Mouse (Mus musculus) CH12.LX (cell line): ENCODE measurements at regions not wholly inside any gene's neighbourhood (a gene's known extent, or its start where the extent isn't known, plus 50 kb on each side); places are given as distances from the start of the nearest gene placed in this dataset.

Experiments
- DNase-seq: peaks from one replicate; pipeline ENCODE4 v3.0.0-alpha.2; 2013; ENCODE audit errors: extremely low read depth
- H3K27ac ChIP-seq: 2 replicates; pipeline ENCODE4 v1.5.1; 2012; ENCODE audit warnings: low read depth, mild to moderate bottlenecking, control low read depth, moderate library complexity; ENCODE audit not compliant: insufficient read depth
- H3K27me3 ChIP-seq: replicated peaks from 2 replicates; pipeline ENCODE3; 2012; ENCODE audit warnings: inconsistent platforms
- H3K36me3 ChIP-seq, 2 experiments: replicated peaks in 1 of 2; 2 replicates each; pipeline versions ENCODE3 to v1.6.1; 2012; ENCODE audit warnings: inconsistent platforms in 1 of 2, low read length in 1 of 2, mild to moderate bottlenecking in 1 of 2, mixed read lengths in 1 of 2, moderate library complexity in 1 of 2; ENCODE audit not compliant: control insufficient read depth in 1 of 2, insufficient read depth in 1 of 2
- H3K4me1 ChIP-seq, 2 experiments: 2 replicates each; pipeline ENCODE4 v1.6.1; 2012; ENCODE audit warnings: inconsistent platforms in 1 of 2, moderate library complexity in 1 of 2; ENCODE audit not compliant: insufficient read depth in 2 of 2, control insufficient read depth in 1 of 2
- H3K4me2 ChIP-seq: 2 replicates; pipeline ENCODE4 v1.6.1; 2012; ENCODE audit warnings: low read depth, mild to moderate bottlenecking, control low read depth; ENCODE audit not compliant: poor library complexity, insufficient read depth, severe bottlenecking
- H3K4me3 ChIP-seq, 3 experiments: fragments of 150-350 bp in 1 of 3; sonication (generic) in 1 of 3; replicated peaks in 1 of 3; 2 replicates each; pipeline versions ENCODE3 to v1.5.1; 2011 to 2012; ENCODE audit warnings: low read depth in 2 of 3, low read length in 2 of 3, mild to moderate bottlenecking in 2 of 3, moderate library complexity in 2 of 3, control low read depth in 1 of 3, improper control_type of control experiment in 1 of 3, inconsistent platforms in 1 of 3, mixed read lengths in 1 of 3; ENCODE audit not compliant: poor library complexity in 1 of 3
- H3K79me2 ChIP-seq: replicated peaks from 2 replicates; pipeline ENCODE4 v1.6.1; 2012; ENCODE audit warnings: mild to moderate bottlenecking, moderate library complexity; ENCODE audit not compliant: control insufficient read depth, poor library complexity, insufficient read depth, severe bottlenecking; ENCODE audit errors: extremely low read depth
- H3K9ac ChIP-seq: 2 replicates; pipeline ENCODE4 v1.6.1; 2012; ENCODE audit warnings: low read depth, mild to moderate bottlenecking, control low read depth, moderate library complexity; ENCODE audit not compliant: insufficient read depth
- H3K9me3 ChIP-seq: replicated peaks from 2 replicates; pipeline ENCODE3; 2012; ENCODE audit warnings: low read length, inconsistent platforms, mixed read lengths
- CTCF ChIP-seq, 2 experiments: IDR thresholded peaks in 1 of 2; conservative IDR thresholded peaks in 1 of 2; 2 replicates each; pipeline ENCODE4 v1.5.1; 2011 to 2012; ENCODE audit warnings: low read depth in 2 of 2, low read length in 2 of 2, improper control_type of control experiment in 1 of 2, inconsistent platforms in 1 of 2, mild to moderate bottlenecking in 1 of 2, moderate library complexity in 1 of 2
- ELF1 ChIP-seq: IDR thresholded peaks from 2 replicates; pipeline ENCODE4 v1.6.1; 2014; ENCODE audit warnings: low read depth, mild to moderate bottlenecking, inconsistent platforms, low read length, improper control_type of control experiment
- GABPA ChIP-seq: IDR thresholded peaks from 2 replicates; pipeline ENCODE4 v1.6.1; 2012; ENCODE audit warnings: low read depth, low read length, improper control_type of control experiment, inconsistent platforms; ENCODE audit not compliant: insufficient replicate concordance
- JUND ChIP-seq: conservative IDR thresholded peaks from 2 replicates; pipeline ENCODE4 v1.6.1; 2011; ENCODE audit warnings: low read depth, low read length, improper control_type of control experiment
- MAX ChIP-seq: IDR thresholded peaks from 2 replicates; pipeline ENCODE4 v1.6.1; 2011; ENCODE audit warnings: low read length, improper control_type of control experiment
- MAZ ChIP-seq: IDR thresholded peaks from 2 replicates; pipeline ENCODE4 v1.6.1; 2012; ENCODE audit warnings: low read depth, mild to moderate bottlenecking, inconsistent platforms, low read length, improper control_type of control experiment, moderate library complexity
- MXI1 ChIP-seq: IDR thresholded peaks from 2 replicates; pipeline ENCODE4 v1.6.1; 2011; ENCODE audit warnings: mild to moderate bottlenecking, low read depth, low read length, improper control_type of control experiment
- MYC ChIP-seq: IDR thresholded peaks from 2 replicates; pipeline ENCODE4 v1.6.1; 2011; ENCODE audit warnings: low read depth, mild to moderate bottlenecking, improper control_type of control experiment, low read length
- NELFE ChIP-seq: IDR thresholded peaks from 2 replicates; pipeline ENCODE4 v1.6.1; 2011; ENCODE audit warnings: low read depth, low read length, improper control_type of control experiment
- NRF1 ChIP-seq: IDR thresholded peaks from 2 replicates; pipeline ENCODE4 v1.6.1; 2014; ENCODE audit warnings: low read depth, mild to moderate bottlenecking, inconsistent platforms, low read length, improper control_type of control experiment, moderate library complexity
- POLR2A ChIP-seq: IDR thresholded peaks from 2 replicates; pipeline ENCODE4 v1.6.1; 2011; ENCODE audit warnings: low read depth, mild to moderate bottlenecking, improper control_type of control experiment, low read length
- RCOR1 ChIP-seq: conservative IDR thresholded peaks from 2 replicates; pipeline ENCODE4 v1.6.1; 2012; ENCODE audit warnings: low read depth, mild to moderate bottlenecking, inconsistent platforms, low read length, improper control_type of control experiment
- SIN3A ChIP-seq: IDR thresholded peaks from 2 replicates; pipeline ENCODE4 v1.6.1; 2012; ENCODE audit warnings: low read length, improper control_type of control experiment, inconsistent platforms
- SMC3 ChIP-seq: IDR thresholded peaks from 2 replicates; pipeline ENCODE4 v1.6.1; 2011; ENCODE audit warnings: low read depth, low read length, improper control_type of control experiment
- UBTF ChIP-seq: IDR thresholded peaks from 2 replicates; pipeline ENCODE4 v1.6.1; 2012; ENCODE audit warnings: low read depth, mild to moderate bottlenecking, inconsistent platforms, low read length, improper control_type of control experiment, moderate library complexity
- ZKSCAN1 ChIP-seq: IDR thresholded peaks from 2 replicates; pipeline ENCODE4 v1.6.1; 2012; ENCODE audit warnings: low read depth, inconsistent platforms, low read length, improper control_type of control experiment, borderline replicate concordance
- ZMIZ1 ChIP-seq: IDR thresholded peaks from 2 replicates; pipeline ENCODE4 v1.6.1; 2012; ENCODE audit warnings: low read depth, mild to moderate bottlenecking, inconsistent platforms, low read length, improper control_type of control experiment
- dilution Hi-C: fragments of 300-500 bp; cut with MboI; formaldehyde crosslinking; loops from 2 replicates; pipeline ENCODE4 v1.14.3; 2020; ENCODE audit warnings: low sequenced_read_pairs; ENCODE audit not compliant: extremely low pct_unique_long_range_greater_than_20kb, extremely low pct_ligation_motif_present
- in situ Hi-C: fragments of 300-500 bp; cut with MboI; formaldehyde crosslinking; loops from 3 replicates; pipeline ENCODE4 v1.14.3; 2019; ENCODE audit warnings: low sequenced_read_pairs, low pct_ligation_motif_present, low pct_unique_long_range_greater_than_20kb, mixed read lengths

DNA sequence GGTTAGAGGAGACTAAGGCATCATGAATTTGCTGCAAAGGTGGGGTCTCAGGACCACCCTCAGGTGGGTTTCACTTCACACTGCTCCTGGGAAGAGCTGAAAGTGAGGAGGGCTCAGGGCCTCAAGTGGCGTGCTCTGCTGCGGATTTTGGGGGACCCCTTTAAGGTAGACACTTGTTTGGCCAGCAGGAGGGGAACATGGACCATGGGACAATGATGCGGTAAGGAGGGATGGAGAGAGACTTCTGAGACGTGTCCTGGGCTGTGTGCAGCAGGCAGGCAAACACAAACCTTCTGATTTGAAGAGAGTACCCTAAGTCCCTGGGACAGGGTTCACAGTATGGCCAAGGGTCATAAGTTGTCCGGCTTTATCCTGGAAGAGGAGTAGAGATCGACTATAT, 56.0 kb upstream of the Dlk1 start:
- TF ChIP-seq UBTF (no peak), SIN3A (no peak), MAX (no peak), MAZ (no peak), CTCF (conservative IDR thresholded peaks at IDR 0.05 in 1 of 2, IDR thresholded peaks at IDR 0.05 in 1 of 2; ENCODE audit: low read depth in 2 of 2, low read length in 2 of 2) (no peak), MYC (no peak), GABPA (no peak), ZKSCAN1 (no peak), ZMIZ1 (no peak), NRF1 (no peak)
- no peak overlapping the region for H3K4me2 ChIP-seq

DNA sequence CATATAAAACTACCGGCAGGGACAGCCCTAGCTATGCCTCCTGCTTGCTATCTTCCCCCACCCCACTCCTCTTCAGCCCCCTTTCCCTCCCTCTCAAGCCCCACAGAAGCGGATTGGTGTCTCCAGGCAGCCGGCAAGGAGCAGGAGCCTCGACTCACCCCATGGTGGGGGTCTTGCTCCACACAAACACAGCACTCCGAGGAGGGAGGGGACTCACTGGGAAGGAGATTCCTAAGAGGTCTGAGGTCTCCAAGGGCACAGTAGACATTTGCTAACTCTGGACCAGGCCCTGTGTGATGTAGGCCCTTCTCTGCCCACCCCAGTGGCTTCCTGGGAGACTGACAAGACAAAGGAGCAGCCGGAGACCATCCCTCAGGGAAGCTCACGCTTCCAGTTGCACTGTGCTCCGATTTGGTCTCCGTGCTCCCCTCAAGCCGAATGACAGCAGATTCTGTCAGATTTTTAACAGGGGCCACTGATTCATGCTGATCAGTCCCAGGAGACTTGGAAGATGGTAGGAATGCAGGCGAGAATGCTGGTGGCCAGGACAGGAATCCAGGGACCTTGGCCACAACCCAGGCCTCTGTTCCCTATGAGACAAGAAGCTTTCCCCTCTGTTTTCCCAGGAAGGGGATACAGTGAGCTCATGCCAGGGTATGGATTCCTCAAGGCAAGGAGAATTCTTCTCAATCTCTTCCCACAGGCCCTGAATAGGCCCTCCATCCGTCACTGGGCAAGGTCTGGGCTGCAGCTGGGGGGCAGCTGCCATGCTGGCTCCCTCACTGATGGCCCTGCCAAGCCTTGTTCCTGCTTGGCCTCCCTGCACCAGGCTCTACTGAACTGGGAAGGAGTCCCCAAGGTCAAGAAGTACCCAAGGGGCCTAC, 55.2 kb upstream of the Dlk1 start:
- Histone ChIP-seq H3K4me2 (no peak overlapping the region), H3K9ac (no peak overlapping the region), H3K9me3 (peaks cover 89% of the 10 kb centered on the region), H3K27me3 (no peaks in the 10 kb centered on the region), H3K79me2 (no peaks in the 10 kb centered on the region), H3K36me3 (no peaks in the 10 kb centered on the region), H3K4me1 (no peaks in the 10 kb centered on the region), H3K4me3 (no peak overlapping the region), H3K27ac (no peak overlapping the region)
- in situ Hi-C loops (loop anchor here (25.0 kb wide), 1 partner anchor 335 kb away; the partner anchor contains the start of gene Begain), dilution Hi-C loops (no loop called here)
- no peak for TF ChIP-seq JUND
- TF ChIP-seq ELF1: no peak
- TF ChIP-seq GABPA: no peak
- no peak for TF ChIP-seq SIN3A
- TF ChIP-seq MYC: no peak
- no peak for TF ChIP-seq SMC3
- no peak for TF ChIP-seq POLR2A
- TF ChIP-seq NELFE: no peak
- TF ChIP-seq MXI1: no peak
- TF ChIP-seq RCOR1: no peak
- TF ChIP-seq ZKSCAN1: no peak
- no peak for DNase-seq

More for the DNA sequence above, 56.0 kb upstream of the Dlk1 start:
- DNase-seq: no peak
- Histone ChIP-seq H3K9me3 (peaks cover 86% of the 10 kb centered on the region), H3K9ac (no peak overlapping the region), H3K36me3 (no peaks in the 10 kb centered on the region), H3K4me3 (no peak overlapping the region), H3K27ac (no peak overlapping the region), H3K79me2 (no peaks in the 10 kb centered on the region), H3K4me1 (no peaks in the 10 kb centered on the region), H3K27me3 (no peaks in the 10 kb centered on the region)
- in situ Hi-C loops: loop anchor here (25.0 kb wide), 1 partner anchor 334 kb away; the partner anchor contains the start of gene Begain
- dilution Hi-C loops: no loop called here
